Mouse (Mus musculus): Measurements from ENCODE around the gene 4932438H23Rik. TPM values are rescaled to one million over a fixed set of nuclear protein-coding genes. Genes with fewer than 3 reads are reported as not detected.

Gene 4932438H23Rik
- polyA plus RNA-seq, 1 experiment from 2014 or later: 0.39 TPM

- H3K27me3 ChIP-seq (ENCODE audit: control insufficient read depth, insufficient read depth, low read length): no peaks in the 10 kb centered on the region; the same call in 1 of the 2 replicates
- no peaks in the 10 kb centered on the region for H3K4me1 ChIP-seq (ENCODE audit: control insufficient read depth, insufficient read depth, low read length)
- ATAC-seq (ENCODE audit: insufficient number of reproducible peaks, insufficient read depth, low FRiP score, low read depth): no peak
- 77% methylated on average over 10 of the region's 11 CpGs for WGBS
- H3K36me3 ChIP-seq (ENCODE audit: control insufficient read depth, insufficient read depth, low read length): no peaks in the 10 kb centered on the region
- H3K9ac ChIP-seq (replicated peaks; ENCODE audit: low read depth, low read length): no peak overlapping the region
- H3K9me3 ChIP-seq (ENCODE audit: control insufficient read depth, low read depth, low read length): no peaks in the 10 kb centered on the region
- no peak overlapping the region for H3K27ac ChIP-seq (ENCODE audit: low read length)
- no peak overlapping the region for H3K4me2 ChIP-seq (replicated peaks; ENCODE audit: low read depth, low read length)
- no peak overlapping the region for H3K4me3 ChIP-seq (ENCODE audit: low read depth, low read length)
Measured at GRCm38 (mm10) chr16:91107608-91108007, 12.7 kb upstream of the 4932438H23Rik start.

DNA sequence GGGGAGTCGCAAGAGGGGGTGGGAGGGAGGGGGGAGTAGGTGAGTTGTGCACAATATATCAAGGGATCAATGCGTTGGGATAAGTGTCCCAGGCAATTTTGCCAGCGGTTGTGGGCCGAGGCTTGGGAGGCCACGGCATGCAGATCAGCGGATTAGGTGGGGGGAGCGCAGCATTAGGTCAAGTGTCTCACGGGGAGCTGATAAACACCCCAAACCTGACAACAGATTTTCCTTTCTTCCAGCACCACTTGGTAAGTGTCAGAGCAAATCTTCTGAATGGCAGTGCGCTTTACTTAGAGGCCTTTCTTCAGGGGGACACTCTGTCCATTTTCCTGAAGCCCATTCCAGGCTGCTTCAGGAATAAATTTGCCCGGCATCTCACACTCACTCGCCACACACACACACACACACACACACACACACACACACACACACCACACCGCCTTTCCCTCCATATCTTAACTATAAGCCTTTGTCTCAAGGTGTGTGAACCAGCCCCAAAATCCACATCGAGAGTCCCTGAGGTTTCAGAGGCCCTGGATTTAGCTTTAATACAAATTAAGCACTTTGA is 10.6 kb upstream of the 4932438H23Rik start:
- H3K4me1 ChIP-seq (ENCODE audit: control insufficient read depth, insufficient read depth, low read length): no peaks in the 10 kb centered on the region
- no peaks in the 10 kb centered on the region; the same call in 1 of the 2 replicates for H3K27me3 ChIP-seq (ENCODE audit: control insufficient read depth, insufficient read depth, low read length)
- H3K4me2 ChIP-seq (replicated peaks; ENCODE audit: low read depth, low read length): no peak overlapping the region
- H3K9me3 ChIP-seq (ENCODE audit: control insufficient read depth, low read depth, low read length): no peaks in the 10 kb centered on the region
- 38% methylated on average over 13 of the region's 13 CpGs for WGBS
- no peaks in the 10 kb centered on the region for H3K36me3 ChIP-seq (ENCODE audit: control insufficient read depth, insufficient read depth, low read length)
- no peak for ATAC-seq (ENCODE audit: insufficient number of reproducible peaks, insufficient read depth, low FRiP score, low read depth)
- H3K9ac ChIP-seq (replicated peaks; ENCODE audit: low read depth, low read length): no peak overlapping the region
- H3K27ac ChIP-seq (ENCODE audit: low read length): no peak overlapping the region
- no peak overlapping the region for H3K4me3 ChIP-seq (ENCODE audit: low read depth, low read length)

DNA sequence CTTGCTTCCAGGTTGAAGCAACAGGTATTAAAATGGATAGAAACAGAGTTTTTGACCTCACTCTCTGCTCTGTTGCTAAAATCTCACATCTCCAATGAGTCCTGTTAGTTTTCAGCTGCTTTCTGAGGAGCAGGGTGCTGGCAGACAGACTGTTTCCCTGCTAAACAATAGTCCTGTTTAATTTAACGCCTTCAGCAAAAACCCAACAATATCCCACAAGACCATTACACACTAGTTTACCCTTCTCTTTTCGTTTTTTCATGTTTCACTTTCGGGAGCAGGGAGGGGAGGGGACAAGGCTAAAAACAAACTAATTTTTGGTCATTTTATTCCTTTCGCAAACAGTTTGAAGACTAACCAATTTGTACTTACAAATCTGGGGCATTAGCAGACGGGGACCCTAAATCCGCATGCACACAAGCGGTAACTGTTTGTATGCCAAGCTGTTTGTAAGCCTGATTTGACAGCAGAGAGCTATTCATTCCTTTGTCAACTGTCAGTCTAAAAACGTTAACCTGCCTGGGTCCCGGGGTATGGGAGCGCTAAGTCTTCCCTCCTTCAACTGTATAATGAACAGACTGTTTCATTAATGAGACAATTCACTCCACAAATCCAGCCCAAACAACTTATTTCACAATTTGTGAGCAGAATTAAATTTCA is 10.0 kb upstream of the 4932438H23Rik start:
- H3K9me3 ChIP-seq (ENCODE audit: control insufficient read depth, low read depth, low read length): no peaks in the 10 kb centered on the region
- H3K4me3 ChIP-seq (ENCODE audit: low read depth, low read length): no peak overlapping the region
- H3K4me1 ChIP-seq (ENCODE audit: control insufficient read depth, insufficient read depth, low read length): no peaks in the 10 kb centered on the region
- H3K27me3 ChIP-seq (ENCODE audit: control insufficient read depth, insufficient read depth, low read length): no peaks in the 10 kb centered on the region; the same call in 1 of the 2 replicates
- WGBS: 48% methylated on average over 10 of the region's 10 CpGs
- no peak overlapping the region for H3K4me2 ChIP-seq (replicated peaks; ENCODE audit: low read depth, low read length)
- H3K36me3 ChIP-seq (ENCODE audit: control insufficient read depth, insufficient read depth, low read length): no peaks in the 10 kb centered on the region
- no peak for ATAC-seq (ENCODE audit: insufficient number of reproducible peaks, insufficient read depth, low FRiP score, low read depth)
- H3K27ac ChIP-seq (ENCODE audit: low read length): no peak overlapping the region
- H3K9ac ChIP-seq (replicated peaks; ENCODE audit: low read depth, low read length): no peak overlapping the region

- Histone ChIP-seq H3K9ac (replicated peaks; ENCODE audit: low read depth, low read length) (no peak overlapping the region), H3K4me3 (ENCODE audit: low read depth, low read length) (no peak overlapping the region), H3K9me3 (ENCODE audit: control insufficient read depth, low read depth, low read length) (no peaks in the 10 kb centered on the region), H3K27me3 (ENCODE audit: control insufficient read depth, insufficient read depth, low read length) (no peaks in the 10 kb centered on the region; the same call in 1 of the 2 replicates), H3K36me3 (ENCODE audit: control insufficient read depth, insufficient read depth, low read length) (no peaks in the 10 kb centered on the region), H3K4me2 (replicated peaks; ENCODE audit: low read depth, low read length) (no peak overlapping the region), H3K27ac (ENCODE audit: low read length) (no peak overlapping the region), H3K4me1 (ENCODE audit: control insufficient read depth, insufficient read depth, low read length) (no peaks in the 10 kb centered on the region)
- WGBS: 80% methylated on average over 14 of the region's 14 CpGs
- no peak for ATAC-seq (ENCODE audit: insufficient number of reproducible peaks, insufficient read depth, low FRiP score, low read depth)
Measured at GRCm38 (mm10) chr16:91103386-91103785, 8.5 kb upstream of the 4932438H23Rik start.

DNA sequence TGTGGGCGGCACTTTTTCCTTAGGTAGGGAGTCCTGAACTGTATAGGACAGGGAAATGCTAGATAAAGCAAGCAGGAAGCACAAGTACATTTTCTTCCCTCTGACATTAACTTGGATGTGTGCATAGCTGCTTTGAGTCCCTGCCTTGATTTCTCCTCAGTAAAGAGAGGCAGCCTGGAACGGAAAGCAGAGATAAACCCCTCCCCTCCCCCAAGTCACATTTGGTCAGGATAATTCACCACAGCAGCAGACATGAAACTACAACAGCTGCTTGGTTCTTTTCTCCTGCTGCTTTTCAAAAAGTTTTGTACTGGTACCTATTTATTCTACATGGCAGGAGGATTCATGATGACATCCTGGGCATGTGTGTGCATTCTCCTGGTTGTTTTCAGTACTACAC is 5.6 kb upstream of the 4932438H23Rik start:
- Histone ChIP-seq H3K9ac (replicated peaks; ENCODE audit: low read depth, low read length) (no peak overlapping the region), H3K36me3 (ENCODE audit: control insufficient read depth, insufficient read depth, low read length) (no peaks in the 10 kb centered on the region), H3K27ac (ENCODE audit: low read length) (no peak overlapping the region), H3K4me3 (ENCODE audit: low read depth, low read length) (no peak overlapping the region), H3K4me2 (replicated peaks; ENCODE audit: low read depth, low read length) (no peak overlapping the region), H3K4me1 (ENCODE audit: control insufficient read depth, insufficient read depth, low read length) (no peaks in the 10 kb centered on the region), H3K9me3 (ENCODE audit: control insufficient read depth, low read depth, low read length) (no peaks in the 10 kb centered on the region), H3K27me3 (ENCODE audit: control insufficient read depth, insufficient read depth, low read length) (no peaks in the 10 kb centered on the region)
- WGBS: 67% methylated on average over 2 of the region's 2 CpGs
- ATAC-seq (ENCODE audit: insufficient number of reproducible peaks, insufficient read depth, low FRiP score, low read depth): no peak

GRCm38 (mm10) chr16:91099444-91100065 is 4.6 kb upstream of the 4932438H23Rik start:
- Histone ChIP-seq H3K27me3 (ENCODE audit: control insufficient read depth, insufficient read depth, low read length) (no peaks in the 10 kb centered on the region), H3K36me3 (ENCODE audit: control insufficient read depth, insufficient read depth, low read length) (no peaks in the 10 kb centered on the region)

GRCm38 (mm10) chr16:91097858-91098257 is 2.9 kb upstream of the 4932438H23Rik start:
- H3K36me3 ChIP-seq (ENCODE audit: control insufficient read depth, insufficient read depth, low read length): no peaks in the 10 kb centered on the region
- no peaks in the 10 kb centered on the region for H3K9me3 ChIP-seq (ENCODE audit: control insufficient read depth, low read depth, low read length)
- no peak overlapping the region for H3K4me3 ChIP-seq (ENCODE audit: low read depth, low read length)
- no peaks in the 10 kb centered on the region for H3K4me1 ChIP-seq (ENCODE audit: control insufficient read depth, insufficient read depth, low read length)
- WGBS: 90% methylated on average over 11 of the region's 11 CpGs
- no peak for ATAC-seq (ENCODE audit: insufficient number of reproducible peaks, insufficient read depth, low FRiP score, low read depth)
- H3K27me3 ChIP-seq (ENCODE audit: control insufficient read depth, insufficient read depth, low read length): no peaks in the 10 kb centered on the region
- no peak overlapping the region for H3K27ac ChIP-seq (ENCODE audit: low read length)
- no peak overlapping the region for H3K4me2 ChIP-seq (replicated peaks; ENCODE audit: low read depth, low read length)
- H3K9ac ChIP-seq (replicated peaks; ENCODE audit: low read depth, low read length): no peak overlapping the region

More at GRCm38 (mm10) chr16:91099444-91100065, 4.6 kb upstream of the 4932438H23Rik start:
- H3K9ac ChIP-seq (replicated peaks; ENCODE audit: low read depth, low read length): no peak overlapping the region
- H3K27ac ChIP-seq (ENCODE audit: low read length): no peak overlapping the region
- H3K4me1 ChIP-seq (ENCODE audit: control insufficient read depth, insufficient read depth, low read length): no peaks in the 10 kb centered on the region
- 77% methylated on average over 16 of the region's 16 CpGs for WGBS
- no peak for ATAC-seq (ENCODE audit: insufficient number of reproducible peaks, insufficient read depth, low FRiP score, low read depth)
- no peaks in the 10 kb centered on the region for H3K9me3 ChIP-seq (ENCODE audit: control insufficient read depth, low read depth, low read length)
- H3K4me3 ChIP-seq (ENCODE audit: low read depth, low read length): no peak overlapping the region
- no peak overlapping the region for H3K4me2 ChIP-seq (replicated peaks; ENCODE audit: low read depth, low read length)

GRCm38 (mm10) chr16:91096984-91097506 is 2.1 kb upstream of the 4932438H23Rik start:
- Histone ChIP-seq H3K36me3 (ENCODE audit: control insufficient read depth, insufficient read depth, low read length) (no peaks in the 10 kb centered on the region), H3K9ac (replicated peaks; ENCODE audit: low read depth, low read length) (no peak overlapping the region), H3K4me2 (replicated peaks; ENCODE audit: low read depth, low read length) (no peak overlapping the region), H3K27me3 (ENCODE audit: control insufficient read depth, insufficient read depth, low read length) (no peaks in the 10 kb centered on the region), H3K9me3 (ENCODE audit: control insufficient read depth, low read depth, low read length) (no peaks in the 10 kb centered on the region), H3K27ac (ENCODE audit: low read length) (no peak overlapping the region), H3K4me3 (ENCODE audit: low read depth, low read length) (no peak overlapping the region), H3K4me1 (ENCODE audit: control insufficient read depth, insufficient read depth, low read length) (no peaks in the 10 kb centered on the region)
- no peak for ATAC-seq (ENCODE audit: insufficient number of reproducible peaks, insufficient read depth, low FRiP score, low read depth)
- WGBS: 89% methylated on average over 4 of the region's 4 CpGs

Data from stomach, embryonic 14.5 days (tissue).